Mouse (Mus musculus): ENCODE results near the gene Ywhag.

GRCm38 (mm10) chr5:135959911-135960310 is 25.5 kb upstream of the Ywhag start:
- no peak for TF ChIP-seq CTCF (IDR thresholded peaks at IDR 0.05; ENCODE audit: extremely low read depth, insufficient read depth, low read length)
- no peak for TF ChIP-seq POLR2A (IDR thresholded peaks at IDR 0.05; ENCODE audit: extremely low read depth, insufficient read depth, low read length)

All from cortical plate, adult 2 months (tissue).